Mouse (Mus musculus) ES-Bruce4 (cell line): ENCODE measurements around the gene Plpp3.

ENCODE experiments used
- CTCF ChIP-seq: IDR thresholded peaks from one replicate; pipeline ENCODE4 v1.8.1; 2011; ENCODE audit warnings: low read depth, low read length
- EP300 ChIP-seq: IDR thresholded peaks from 2 replicates; pipeline ENCODE4 v1.6.1; 2011; ENCODE audit warnings: low read depth, low read length; ENCODE audit not compliant: insufficient read depth
- POLR2A ChIP-seq: IDR thresholded peaks from one replicate; pipeline ENCODE4 v1.8.1; 2011; ENCODE audit warnings: low read length; ENCODE audit not compliant: insufficient read depth

DNA sequence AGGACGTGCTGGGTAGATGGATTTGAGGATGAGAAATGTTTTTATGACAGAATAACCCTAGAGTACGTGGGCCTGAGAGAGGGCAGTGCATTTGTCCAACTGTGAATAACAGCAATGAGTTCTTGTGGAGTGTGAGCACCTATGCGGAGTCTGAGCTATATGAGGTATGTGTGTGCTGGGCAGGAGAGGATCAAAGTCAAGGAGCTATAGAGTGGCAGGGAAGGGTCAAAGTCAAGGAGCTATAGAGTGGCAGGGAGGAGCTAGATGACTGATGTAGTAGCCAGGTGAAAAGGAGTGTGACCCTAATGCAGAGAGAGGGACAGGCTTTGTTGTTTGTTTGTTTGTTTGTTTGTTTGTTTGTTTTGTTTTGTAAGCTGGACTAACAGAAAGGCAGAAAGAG, 98.0 kb downstream of the Plpp3 start:
- TF ChIP-seq POLR2A (no peak), CTCF (no peak), EP300 (no peak)
